Mouse (Mus musculus): ENCODE measurements around the gene Timp2.
"Not testable (repeated sequence)": the region's sequence is repeated elsewhere in the genome, so short reads cannot be mapped to it uniquely, and the experiment has no call there.

The Timp2 gene

DNA sequence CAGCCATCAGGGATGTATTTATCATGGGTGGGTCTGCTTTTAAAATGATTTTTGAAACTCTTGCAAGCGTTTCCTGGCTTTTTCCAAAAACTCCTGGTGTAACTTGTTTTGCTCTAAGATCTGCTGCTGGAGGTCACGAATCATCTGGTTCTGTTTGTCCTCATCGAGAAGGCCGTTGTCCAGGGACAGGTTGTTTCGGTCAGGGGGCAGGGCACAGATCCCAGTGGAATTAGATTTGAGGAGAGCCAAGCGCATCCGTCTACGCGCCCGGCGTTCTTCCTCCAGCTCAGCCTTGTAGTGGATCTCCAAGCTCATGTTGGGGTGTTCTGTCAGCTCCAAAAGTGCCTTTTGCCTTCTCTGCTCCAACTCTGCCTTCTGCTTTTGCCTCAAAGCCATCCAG is 23.2 kb downstream of the Timp2 start:
- DNase-seq (ENCODE audit: low read depth), result no peak

DNA sequence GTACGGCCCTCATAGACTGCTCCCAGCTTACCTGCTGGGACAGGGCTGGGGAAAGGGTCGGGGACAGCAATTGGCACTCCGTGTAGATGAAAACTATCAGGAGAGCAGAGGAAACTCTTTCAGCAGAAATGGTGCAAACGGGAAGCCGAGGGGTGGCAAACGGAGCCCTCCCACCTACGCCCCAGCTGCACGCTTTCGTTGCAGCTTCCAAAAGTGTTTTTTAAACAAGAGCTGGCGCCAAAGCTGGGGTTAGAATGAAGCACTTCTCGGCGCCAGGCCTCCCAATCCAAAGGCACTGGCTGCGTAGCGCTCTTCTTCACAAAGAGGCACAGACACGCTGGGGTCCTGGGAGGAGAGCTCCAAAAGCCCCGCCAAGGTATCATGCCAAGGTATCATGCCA is 24.8 kb downstream of the Timp2 start:
- DNase-seq (ENCODE audit: low read depth), result no peak

DNA sequence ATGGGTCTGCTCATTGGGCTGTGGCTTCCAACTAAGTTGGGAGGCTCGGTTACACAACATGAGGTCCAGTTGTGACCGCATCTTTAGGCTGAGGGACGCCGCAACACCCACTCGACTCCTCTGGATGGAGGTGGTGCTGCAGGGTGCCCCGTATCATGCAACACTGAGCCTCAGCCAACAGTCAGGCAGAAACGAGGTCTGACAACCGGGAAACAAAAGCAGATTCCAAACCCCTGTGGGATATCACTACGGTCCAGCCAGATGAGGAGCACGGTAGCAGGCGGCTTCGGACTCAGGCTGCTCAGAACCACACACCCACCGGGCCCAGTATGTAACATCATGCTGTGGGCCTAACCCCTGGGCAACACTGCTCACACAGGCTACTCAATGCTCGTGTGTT is 25.2 kb downstream of the Timp2 start:
- no peak for DNase-seq (ENCODE audit: low read depth)

DNA sequence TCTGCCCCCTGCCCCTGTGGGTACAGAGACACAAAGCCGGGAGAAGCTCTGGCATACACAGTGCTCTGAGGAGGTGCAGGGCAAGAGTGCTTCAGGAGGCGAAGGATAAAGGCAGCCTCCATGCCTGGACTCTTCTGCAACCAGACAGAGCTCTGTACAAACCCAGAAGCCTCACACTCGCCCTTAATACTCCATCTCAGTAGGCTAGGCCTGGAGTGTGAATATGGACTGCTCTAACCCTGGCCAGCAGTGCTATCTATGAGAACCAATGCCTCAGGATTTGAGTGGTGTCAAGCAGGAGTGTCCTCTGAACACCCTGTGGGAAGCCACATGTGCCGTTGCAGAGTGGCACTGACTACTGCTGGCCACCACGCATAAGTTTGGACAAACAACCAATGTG is 26.6 kb downstream of the Timp2 start:
- no peak for DNase-seq (ENCODE audit: low read depth)

DNA sequence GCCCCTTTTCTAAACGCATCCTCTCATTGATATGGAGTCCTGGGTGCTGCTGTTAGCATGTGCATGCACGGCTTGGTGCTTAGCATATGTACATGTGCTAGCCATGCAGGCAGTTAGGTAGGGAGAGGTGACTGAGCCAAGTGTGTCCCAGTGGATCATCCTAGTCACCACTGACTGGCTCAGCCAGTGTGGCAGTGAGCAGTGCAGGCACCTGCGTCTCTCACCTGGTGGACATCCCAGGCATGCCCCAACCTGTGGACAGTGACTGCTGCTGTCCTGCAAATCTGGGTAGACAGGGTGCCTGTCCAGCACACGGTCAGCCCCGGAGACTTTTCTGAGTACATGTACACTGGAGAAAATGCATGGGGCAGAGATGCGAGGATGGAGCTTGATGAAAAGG is 27.0 kb downstream of the Timp2 start:
- DNase-seq (ENCODE audit: low read depth), result no peak

DNA sequence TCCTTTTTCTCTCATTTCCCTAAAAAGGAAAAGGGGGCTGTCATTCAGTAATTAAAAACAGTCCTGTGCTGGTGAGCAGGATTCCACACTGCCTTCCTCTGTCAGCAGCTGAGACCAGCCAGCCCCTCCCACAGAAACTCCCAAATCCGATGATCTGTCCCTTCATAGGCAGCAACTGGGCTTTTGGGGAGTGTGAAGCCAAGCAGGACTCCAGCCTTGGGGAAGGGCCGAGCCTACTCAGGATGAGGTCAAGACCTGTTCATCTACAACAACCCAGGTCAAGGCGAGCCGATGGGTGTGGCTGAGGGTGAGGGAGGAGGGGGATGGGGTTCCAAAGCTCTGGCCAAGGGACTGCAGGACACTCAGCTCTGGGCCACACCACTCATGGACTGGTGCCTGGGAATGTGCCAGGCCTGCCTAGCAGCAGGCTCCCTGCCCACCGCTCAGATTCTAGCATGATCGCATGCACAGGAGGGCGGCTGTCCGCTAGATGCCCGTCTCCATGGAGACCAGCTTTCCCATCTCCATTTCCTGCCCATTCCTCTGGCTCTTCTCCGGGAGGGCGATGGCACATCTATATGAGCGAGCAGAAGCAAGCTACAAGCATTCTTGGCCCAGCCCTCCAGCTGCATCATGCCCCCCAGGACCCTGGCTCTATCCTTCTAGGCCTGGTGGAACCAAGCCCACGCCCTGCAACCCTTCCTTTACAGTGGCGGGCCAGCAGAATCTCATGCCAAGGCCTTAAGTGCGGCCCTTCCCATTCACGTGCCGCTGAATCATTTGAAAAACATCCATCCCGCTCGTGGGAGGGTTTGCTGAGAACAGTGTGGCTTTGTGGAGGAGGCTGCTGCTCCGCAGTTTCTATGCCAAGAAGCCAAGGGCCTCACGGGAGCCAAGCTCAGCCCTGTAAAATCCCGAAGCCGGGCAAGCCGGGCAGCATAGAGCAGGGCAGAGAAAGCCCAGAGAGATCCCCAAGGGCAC is 28.3 kb downstream of the Timp2 start:
- DNase-seq (ENCODE audit: low read depth), result peak; percentile 98

DNA sequence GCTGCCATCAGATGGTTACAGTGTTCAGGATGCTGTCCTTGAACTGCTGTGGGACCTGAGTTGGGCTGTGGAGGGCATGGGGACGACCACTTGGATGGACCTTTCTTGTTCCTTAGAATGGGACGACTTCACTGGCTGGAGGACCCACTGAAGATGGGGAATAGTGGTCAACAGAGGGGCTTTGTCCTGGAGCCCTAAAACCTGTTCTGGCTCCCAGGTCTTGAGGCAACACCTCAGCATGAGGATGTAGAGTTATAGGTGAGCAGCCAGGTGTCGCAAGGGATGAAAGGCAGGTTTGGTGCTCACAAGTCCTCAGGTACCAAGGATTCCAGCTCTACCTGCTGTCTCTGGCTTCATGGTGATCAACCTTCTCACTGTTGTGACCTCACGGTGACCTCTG is 29.0 kb downstream of the Timp2 start:
- DNase-seq (ENCODE audit: low read depth), result no peak

DNA sequence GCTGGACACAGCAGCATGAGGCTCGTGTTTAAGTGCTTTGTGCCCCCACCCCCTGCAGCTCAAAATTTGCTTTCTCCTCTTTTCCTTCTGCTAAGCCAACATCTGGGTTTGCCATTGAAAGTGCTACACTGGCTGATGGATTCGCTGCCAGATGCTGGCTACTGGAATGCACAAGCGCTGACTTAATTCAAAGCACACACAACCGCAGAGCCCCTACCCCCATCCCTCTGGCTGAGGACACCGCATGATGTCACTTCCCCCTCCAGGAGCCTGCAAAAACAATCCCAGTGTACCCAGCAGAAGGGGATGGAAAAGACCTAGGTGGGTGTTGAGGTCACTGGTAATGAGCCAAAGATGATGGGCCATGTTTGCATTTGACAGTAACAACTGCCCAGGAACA is 31.0 kb downstream of the Timp2 start:
- DNase-seq (ENCODE audit: low read depth), result peak; percentile 88

DNA sequence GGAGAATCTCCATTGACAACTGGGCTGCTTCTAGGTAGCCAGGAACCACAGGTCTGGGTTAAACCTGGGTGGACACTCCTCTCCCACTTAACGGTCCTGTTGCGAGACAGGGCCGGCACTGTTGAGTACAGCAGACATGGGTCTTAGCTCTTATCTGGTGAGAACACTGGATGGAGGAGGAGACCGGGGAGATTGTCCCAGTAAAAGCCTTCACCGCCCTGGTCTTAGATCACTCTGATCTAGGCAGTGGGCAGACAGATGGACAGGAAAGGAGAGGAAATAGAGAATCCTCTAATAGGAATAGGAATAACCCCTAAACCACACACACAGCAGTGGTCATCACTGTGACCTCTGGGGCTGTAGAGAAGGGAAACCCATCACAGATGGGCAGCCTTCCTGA is 31.6 kb downstream of the Timp2 start:
- DNase-seq (ENCODE audit: low read depth), result no peak

DNA sequence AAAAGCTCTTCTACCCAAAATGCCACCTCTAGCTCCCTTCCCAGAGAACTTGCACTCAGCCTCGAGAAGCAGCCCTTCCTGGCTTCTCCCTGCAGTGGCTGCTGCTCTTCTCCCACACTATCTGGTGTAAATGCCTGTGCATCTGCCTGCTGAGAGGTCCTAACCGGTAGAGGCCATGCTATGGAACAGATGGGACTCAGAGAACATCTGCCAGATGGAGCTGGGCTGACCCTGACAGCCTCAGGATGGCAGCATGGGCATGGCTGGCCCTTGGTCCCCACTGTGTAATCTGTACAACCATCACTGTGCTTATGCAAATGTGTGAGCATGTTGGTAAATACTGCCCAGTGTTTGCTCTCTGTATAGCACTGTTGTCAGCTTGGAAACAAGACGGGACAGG is 32.9 kb downstream of the Timp2 start:
- no peak for DNase-seq (ENCODE audit: low read depth)

DNA sequence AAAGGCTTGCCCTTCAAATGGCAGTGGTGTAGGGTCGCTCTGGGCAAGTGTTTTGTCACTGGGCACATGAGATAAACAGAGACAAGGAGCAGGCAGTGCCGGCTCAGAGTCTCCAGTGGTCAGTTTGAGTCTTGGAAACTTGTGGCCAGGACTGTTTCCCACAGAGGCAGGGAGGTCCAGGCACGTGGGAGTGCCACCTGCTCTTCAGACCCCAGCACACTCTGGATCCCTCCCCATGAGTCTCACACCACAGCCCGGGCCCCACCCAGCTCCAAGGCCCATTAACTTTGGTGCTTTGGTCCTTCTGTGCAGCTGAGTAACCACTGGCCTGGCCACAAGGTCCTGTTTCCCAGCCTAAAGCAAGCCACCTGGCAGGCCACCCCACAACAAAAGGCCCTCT is 33.6 kb downstream of the Timp2 start:
- DNase-seq (ENCODE audit: low read depth), result no peak

DNA sequence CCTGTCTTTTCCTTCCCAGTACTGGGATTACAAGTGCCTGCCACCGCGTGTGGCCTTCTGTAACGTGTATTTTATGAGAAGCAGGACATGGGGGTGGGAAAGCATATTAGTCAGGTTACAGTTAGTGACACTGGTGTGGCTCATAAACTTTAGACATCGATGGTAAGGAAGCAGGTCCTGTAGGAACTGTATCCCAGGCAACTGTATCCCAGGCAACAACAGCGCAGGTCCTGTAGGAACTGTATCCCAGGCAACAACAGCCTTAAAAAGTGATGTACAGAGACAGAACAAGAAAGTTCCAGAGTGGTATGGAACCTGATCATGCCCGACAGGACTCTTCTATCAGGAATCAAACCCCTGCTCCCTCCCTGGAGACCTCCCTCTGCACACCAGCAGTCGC is 34.0 kb downstream of the Timp2 start:
- DNase-seq (ENCODE audit: low read depth), result no peak

DNA sequence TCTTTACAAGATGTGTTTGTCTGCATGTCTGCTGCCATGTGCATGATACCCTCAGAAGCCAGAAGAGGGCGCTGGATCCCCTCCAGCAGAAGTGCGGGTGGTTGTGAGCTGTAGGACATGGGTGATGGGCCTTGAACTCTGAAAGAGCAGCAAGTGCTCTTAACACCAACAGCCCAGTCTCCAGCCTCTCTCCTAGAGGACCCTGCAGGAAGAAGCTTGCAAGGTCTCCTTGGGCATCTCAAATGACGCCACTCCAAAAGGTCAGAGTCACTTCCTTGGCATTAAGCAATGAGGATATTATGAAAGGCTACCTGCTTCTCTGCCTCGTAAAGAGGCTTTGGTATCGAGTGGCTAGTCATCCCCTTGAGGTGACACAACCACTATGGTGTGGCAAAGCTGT is 36.9 kb downstream of the Timp2 start:
- peak; percentile 78 for DNase-seq (ENCODE audit: low read depth)

DNA sequence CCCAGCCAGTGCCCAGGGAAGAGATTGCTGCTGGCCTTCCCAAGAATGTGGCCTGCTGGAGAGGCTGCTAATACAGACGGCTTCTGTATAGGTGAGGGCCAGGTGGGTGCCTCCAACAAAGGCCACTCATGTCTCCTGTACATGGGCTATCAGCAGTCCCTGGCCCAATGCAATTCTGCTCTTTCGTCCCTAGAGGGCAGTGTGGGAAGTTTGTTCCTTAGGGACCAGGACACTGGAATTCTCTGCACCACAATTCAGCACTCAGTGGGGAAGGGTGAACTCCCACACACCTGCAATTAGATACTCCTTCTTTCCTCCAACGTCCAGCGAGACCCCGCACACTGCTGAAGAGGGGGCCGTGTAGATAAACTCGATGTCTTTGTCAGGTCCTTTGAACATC is 38.4 kb downstream of the Timp2 start:
- DNase-seq (ENCODE audit: low read depth), result peak; percentile 81

DNA sequence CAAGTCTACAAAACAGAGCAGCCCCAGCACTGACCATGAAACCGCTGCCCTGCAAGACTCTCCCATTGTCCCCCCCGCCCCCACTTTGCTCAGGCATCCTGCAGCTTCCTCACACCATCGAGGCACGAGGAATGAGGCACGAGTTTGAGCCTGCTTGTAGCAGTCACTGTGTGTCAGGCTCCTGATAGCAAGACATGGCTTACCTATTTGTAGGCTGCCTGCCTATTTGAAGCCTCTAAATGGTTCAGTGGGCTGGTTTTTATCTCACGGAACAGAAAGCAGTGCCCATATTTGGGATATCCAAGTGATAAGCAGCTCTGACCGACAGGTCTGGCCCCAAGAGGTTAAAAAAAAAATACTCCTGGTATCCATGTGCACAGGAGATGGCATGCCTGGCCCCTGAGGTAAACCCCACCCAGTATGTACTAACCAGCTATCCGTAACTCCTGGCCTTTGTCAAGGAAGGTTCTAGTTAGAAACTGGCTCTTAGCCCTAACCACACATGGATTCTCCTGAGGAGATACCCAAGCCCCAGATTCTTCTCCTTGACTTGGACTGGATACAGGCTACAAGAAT is 39.2 kb downstream of the Timp2 start:
- no peak for DNase-seq (ENCODE audit: low read depth)

DNA sequence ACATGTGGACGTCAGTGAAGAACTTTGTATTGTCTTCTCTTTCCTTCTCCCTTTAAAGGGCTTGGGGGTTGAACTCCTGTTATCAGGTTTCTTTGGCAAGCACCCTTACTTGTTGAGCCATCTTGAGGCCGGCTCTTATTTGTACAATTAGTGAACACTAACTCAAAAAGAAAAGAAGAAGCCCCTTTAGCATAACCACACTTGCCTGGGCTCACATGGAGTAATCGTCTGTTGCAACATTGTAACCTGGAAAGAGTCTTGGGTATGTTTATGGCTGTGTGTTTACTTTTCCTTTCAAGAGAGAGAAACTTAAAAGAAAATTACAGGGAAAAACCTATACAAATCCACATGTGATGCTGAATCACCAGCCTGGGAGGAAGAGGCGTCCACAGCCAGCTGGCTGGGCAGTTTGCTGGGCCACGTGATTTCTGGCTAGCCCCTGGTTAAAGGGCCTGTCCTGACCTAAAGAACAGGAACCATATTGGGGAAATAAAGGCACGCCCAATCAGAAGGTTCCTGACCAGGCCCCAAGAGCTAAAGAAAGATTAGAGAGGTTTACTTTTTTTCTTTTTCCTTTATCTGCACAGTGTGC is 43.3 kb downstream of the Timp2 start:
- DNase-seq (ENCODE audit: low read depth), result peak; percentile 83

DNA sequence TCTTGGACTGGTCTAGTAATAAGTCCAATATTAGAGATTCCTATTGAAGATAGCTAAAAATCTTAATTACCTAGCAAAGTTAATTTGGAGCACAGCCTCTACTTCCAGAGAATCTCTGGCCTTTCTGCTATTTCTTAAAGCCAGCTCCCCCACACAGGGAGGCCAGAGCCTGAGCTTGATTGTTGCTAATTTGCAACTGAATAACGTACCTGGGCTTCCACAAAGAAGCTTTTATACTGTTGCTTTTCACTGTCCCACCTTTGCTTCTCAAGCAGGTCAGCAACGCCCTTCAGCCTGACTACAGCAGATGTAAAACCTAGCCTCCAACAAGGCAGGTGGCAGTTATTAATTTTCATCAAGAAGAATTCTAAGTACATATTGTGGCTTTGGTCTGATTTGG is 47.6 kb downstream of the Timp2 start:
- DNase-seq (ENCODE audit: low read depth), result not testable (repeated sequence)

DNA sequence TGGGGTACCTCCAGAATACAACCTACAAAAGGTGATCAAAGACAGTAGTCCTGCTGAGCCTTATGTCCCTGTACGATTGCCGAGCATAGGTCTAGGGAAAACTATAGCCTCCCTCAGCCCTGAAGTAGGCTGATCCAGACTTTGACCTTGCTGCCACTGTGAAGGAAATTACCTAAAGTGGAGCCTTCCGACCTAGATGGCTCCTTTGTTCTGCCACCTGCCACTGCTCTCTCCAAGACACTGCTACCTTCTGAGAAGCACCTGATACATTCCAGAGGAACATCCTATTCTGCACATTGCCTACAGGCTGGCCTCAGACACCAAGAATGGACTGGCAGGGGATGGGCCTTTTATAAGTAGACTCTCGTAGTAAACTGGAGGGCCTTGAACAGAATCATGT is 51.6 kb downstream of the Timp2 start:
- DNase-seq (ENCODE audit: low read depth), result not testable (repeated sequence)

DNA sequence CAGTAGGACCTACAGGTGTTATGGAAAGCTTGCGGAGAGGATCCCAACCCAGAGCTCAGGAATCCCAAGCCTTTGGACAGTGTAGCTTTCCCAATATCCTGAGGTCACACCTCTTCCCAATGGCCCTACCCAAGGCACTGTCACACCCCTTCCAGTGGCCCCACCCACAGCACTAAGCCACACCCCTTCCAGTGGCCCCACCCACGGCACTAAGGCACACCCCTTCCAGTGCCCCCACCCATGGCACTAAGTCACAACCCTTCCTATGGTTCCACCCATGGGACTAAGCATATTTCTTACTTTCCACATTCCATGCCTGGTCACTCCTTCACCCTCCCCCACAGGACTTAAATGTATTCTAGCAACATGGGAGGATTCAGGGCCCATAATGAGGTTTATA is 56.7 kb downstream of the Timp2 start:
- DNase-seq (ENCODE audit: low read depth), result peak; percentile 41

DNA sequence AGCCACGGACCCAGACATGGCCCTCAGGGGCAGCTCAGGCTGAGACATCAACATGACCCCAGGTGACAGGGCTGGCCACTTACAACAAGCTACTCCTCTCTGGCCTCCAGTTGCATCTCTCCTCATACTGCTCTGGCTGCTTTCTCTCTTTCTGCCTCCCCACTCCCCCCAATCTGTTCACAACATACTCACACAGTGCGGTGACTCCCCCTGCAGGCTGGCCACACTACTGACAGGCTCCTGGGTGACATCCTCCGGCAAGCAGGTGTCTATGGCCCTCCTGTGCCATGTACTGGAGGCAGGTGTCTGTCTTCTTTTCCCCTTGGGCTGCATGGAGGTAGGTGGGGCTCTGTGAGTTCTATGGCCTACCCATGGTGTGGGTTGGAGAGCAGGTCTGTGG is 57.6 kb downstream of the Timp2 start:
- no peak for DNase-seq (ENCODE audit: low read depth)

DNA sequence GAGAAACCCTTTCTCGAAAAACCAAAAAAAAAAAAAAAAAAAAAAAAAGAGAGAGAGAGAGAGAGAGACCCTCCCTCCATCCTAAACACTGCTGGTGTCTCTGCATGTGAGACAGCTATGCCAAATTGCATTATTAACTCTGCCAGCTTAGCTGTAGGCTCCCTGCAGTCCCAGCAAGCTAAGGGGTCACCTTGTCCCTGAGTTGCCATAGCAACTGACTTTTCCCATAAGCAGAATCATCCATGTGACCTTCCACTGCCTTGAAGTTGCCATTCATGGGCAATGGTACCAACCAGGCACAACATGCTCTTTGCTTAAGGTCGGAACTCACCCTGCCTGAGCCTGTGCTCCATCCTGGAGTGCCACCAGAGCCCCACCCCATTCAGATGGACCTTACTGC is 60.5 kb downstream of the Timp2 start:
- DNase-seq (ENCODE audit: low read depth), result no peak

DNA sequence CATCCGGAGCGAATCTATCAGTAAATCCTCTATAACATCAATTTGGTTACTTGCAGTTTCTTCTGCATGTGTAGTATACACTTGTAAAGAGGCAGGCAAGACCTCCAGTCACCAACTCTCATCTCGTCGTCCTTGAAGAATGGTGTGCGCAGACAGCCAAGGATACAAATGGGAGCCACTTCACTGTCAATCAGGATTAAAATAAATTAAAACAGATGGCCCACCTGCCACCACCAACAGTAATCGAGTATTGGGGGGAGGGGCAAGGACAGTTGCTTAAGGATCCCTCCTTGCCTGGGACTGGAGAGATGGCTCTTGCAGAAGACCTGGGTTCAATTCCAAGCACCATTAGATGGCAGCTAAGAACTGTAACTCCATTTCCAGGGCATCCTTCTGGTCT is 62.9 kb downstream of the Timp2 start:
- DNase-seq (ENCODE audit: low read depth), result no peak
